Mouse (Mus musculus) heart, postnatal 0 days (tissue): ENCODE results near the gene Gm45713. TPM values are rescaled to one million over a fixed set of nuclear protein-coding genes. Genes with fewer than 3 reads are reported as not detected.

Source experiments
- ATAC-seq: fragments of 200-750 bp; cut with Nextera tagmentation; 2 replicates; pipeline ENCODE4 v1.8.0; 2017; ENCODE audit warnings: low read depth, moderate number of reproducible peaks, moderate library complexity; ENCODE audit not compliant: insufficient read depth
- DNase-seq: peaks from one replicate; pipeline ENCODE4 v3.0.0-alpha.2; 2016; ENCODE audit warnings: low spot score
- H3K27ac ChIP-seq: fragments of 300-500 bp; sonication (generic); 2 replicates; pipeline ENCODE4 v1.5.1; 2014; ENCODE audit warnings: low read depth, mild to moderate bottlenecking
- H3K27me3 ChIP-seq: fragments of 300-500 bp; sonication (generic); 2 replicates; pipeline ENCODE4 v1.6.1; 2014; ENCODE audit warnings: low read length, mixed read lengths; ENCODE audit not compliant: control insufficient read depth, insufficient read depth
- H3K36me3 ChIP-seq: fragments of 300-500 bp; sonication (generic); replicated peaks from 2 replicates; pipeline ENCODE4 v1.6.1; 2014; ENCODE audit warnings: low read length, mixed read lengths; ENCODE audit not compliant: control insufficient read depth, insufficient read depth
- H3K4me1 ChIP-seq: fragments of 300-500 bp; sonication (generic); 2 replicates; pipeline ENCODE4 v1.6.1; 2014; ENCODE audit warnings: antibody characterized with exemption; ENCODE audit not compliant: control insufficient read depth, insufficient read depth
- H3K4me2 ChIP-seq: fragments of 300-500 bp; sonication (generic); 2 replicates; pipeline ENCODE4 v1.6.1; 2014; ENCODE audit warnings: low read depth, mild to moderate bottlenecking, low read length, moderate library complexity
- H3K4me3 ChIP-seq: fragments of 300-500 bp; sonication (generic); 2 replicates; pipeline ENCODE4 v1.5.1; 2014; ENCODE audit warnings: low read depth, low read length
- H3K9ac ChIP-seq: fragments of 300-500 bp; sonication (generic); replicated peaks from 2 replicates; pipeline ENCODE4 v1.6.1; 2014; ENCODE audit warnings: low read depth, low read length, mixed read lengths
- H3K9me3 ChIP-seq: fragments of 300-500 bp; sonication (generic); replicated peaks from 2 replicates; pipeline ENCODE4 v1.6.1; 2016; ENCODE audit warnings: low read length; ENCODE audit not compliant: control insufficient read depth
- CTCF ChIP-seq: IDR thresholded peaks from 2 replicates; pipeline ENCODE4 v1.5.1; 2016; ENCODE audit warnings: antibody characterized with exemption, control low read depth, low read depth
- EP300 ChIP-seq: IDR thresholded peaks from 2 replicates; pipeline ENCODE4 v1.6.1; 2016; ENCODE audit warnings: antibody characterized with exemption, low read depth
- WGBS: fragments of 180-500 bp; shearing (Covaris S2); extraction: QIAGEN DNeasy Blood & Tissue Kit; methylation state at CpG from one replicate; pipeline ENCODE4 v1.1.7; 2014; 5-methylcytosine and 5-hydroxymethylcytosine counted together
- polyA plus RNA-seq: library from polyadenylated mRNA; unstranded; fragments of >200 nt; fragmentation: Nextera tagmentation; extraction: Ambion mirVana; gene quantifications from 2 replicates; pipeline ENCODE4 v1.2.1, GENCODE M21; 2015
- total RNA-seq: library from RNA; depleted of rRNA; stranded (reverse); fragments of >200 nt; gene quantifications from 2 replicates; pipeline ENCODE4 v1.2.3, GENCODE M21; 2014; ENCODE audit warnings: low replicate concordance

Gene Gm45713
- total and polyA plus RNA-seq, 2 experiments from 2014 or later = 0.19 to 0.78 TPM

- ATAC-seq = no peak
- no peaks in the 10 kb centered on the region for H3K9me3 ChIP-seq
- 0 out of 2 replicates have a peak, but pooled peaks cover 7% of the 10 kb centered on the region for H3K4me1 ChIP-seq
- no peaks in the 10 kb centered on the region for H3K27me3 ChIP-seq
- WGBS = 74% methylated on average over 6 of the region's 6 CpGs
- no peak for TF ChIP-seq EP300
- no peak overlapping the region for H3K4me2 ChIP-seq
- DNase-seq = no peak
- no peak overlapping the region for H3K4me3 ChIP-seq
- no peak overlapping the region for H3K9ac ChIP-seq
- peaks cover 11% of the 10 kb centered on the region; the same call in 1 of the 2 replicates for H3K36me3 ChIP-seq
- no peak overlapping the region for H3K27ac ChIP-seq
These were observed 13.5 kb upstream of the Gm45713 start for GRCm38 (mm10) chr7:45149545-45149944.

GRCm38 (mm10) chr7:45148534-45149098 is 12.6 kb upstream of the Gm45713 start:
- DNase-seq = no peak
- no peak overlapping the region for H3K27ac ChIP-seq

DNA sequence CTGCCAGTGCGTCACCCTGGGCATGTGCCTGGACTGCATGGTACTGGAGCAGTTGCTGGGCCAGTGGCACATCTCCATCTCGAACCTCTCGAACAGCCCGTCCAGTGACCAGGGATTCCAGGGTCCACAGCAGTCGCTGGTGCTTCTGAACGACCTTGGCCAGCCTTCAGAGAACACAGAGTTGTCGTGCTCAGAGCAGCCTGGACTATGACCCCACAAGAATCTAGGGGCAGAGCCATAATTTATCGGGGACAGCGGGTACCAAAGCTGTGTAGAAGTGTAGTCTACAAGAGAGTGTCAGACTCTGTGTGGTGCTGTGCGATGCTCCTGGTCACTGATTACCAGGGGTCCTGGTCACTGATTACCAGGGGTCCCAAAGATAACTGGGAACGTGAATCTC is 11.9 kb upstream of the Gm45713 start:
- H3K9me3 ChIP-seq = no peaks in the 10 kb centered on the region
- H3K27ac ChIP-seq = no peak overlapping the region
- no peak for DNase-seq
- TF ChIP-seq CTCF (no peak), EP300 (no peak)
- peaks cover 18% of the 10 kb centered on the region for H3K36me3 ChIP-seq
- ATAC-seq = no peak
- H3K4me1 ChIP-seq = no peaks in the 10 kb centered on the region
- H3K27me3 ChIP-seq = no peaks in the 10 kb centered on the region
- 72% methylated on average over 11 of the region's 11 CpGs for WGBS
- no peak overlapping the region for H3K4me2 ChIP-seq
- no peak overlapping the region for H3K4me3 ChIP-seq
- H3K9ac ChIP-seq = no peak overlapping the region

More at GRCm38 (mm10) chr7:45148534-45149098, 12.6 kb upstream of the Gm45713 start:
- no peak for TF ChIP-seq EP300
- TF ChIP-seq CTCF = no peak
- H3K9ac ChIP-seq = no peak overlapping the region
- ATAC-seq = no peak
- WGBS = 31% methylated on average over 4 of the region's 4 CpGs
- H3K9me3 ChIP-seq = no peaks in the 10 kb centered on the region
- 0 out of 2 replicates have a peak, but pooled peaks cover 5% of the 10 kb centered on the region for H3K4me1 ChIP-seq
- H3K36me3 ChIP-seq = peaks cover 18% of the 10 kb centered on the region
- H3K4me2 ChIP-seq = no peak overlapping the region
- H3K4me3 ChIP-seq = no peak overlapping the region
- H3K27me3 ChIP-seq = no peaks in the 10 kb centered on the region

- DNase-seq = no peak
These were observed 11.2 kb upstream of the Gm45713 start for GRCm38 (mm10) chr7:45147267-45147666.

DNA sequence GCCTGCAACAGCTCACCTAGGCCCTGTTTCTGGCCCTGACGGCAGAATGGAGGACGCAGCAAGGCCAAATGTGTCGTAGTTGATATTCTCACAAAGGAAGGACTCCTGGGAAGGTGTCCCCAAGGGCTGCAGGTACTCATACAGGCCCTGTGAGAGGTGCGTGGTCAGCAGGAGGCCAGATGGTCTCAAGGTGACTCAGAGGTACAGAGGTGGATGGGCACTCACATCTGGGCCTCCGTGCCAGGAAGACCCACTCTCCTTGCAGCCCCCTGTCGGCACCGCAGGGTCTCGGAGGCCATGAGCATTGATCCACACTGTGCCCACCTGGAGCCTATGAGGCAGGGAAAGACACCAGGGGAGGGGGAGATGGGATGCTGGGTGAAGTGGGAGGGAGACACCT is 9.4 kb upstream of the Gm45713 start:
- Histone ChIP-seq H3K4me1 (no peaks in the 10 kb centered on the region), H3K36me3 (peaks cover 22% of the 10 kb centered on the region), H3K4me3 (no peak overlapping the region), H3K4me2 (no peak overlapping the region), H3K27me3 (no peaks in the 10 kb centered on the region), H3K27ac (no peak overlapping the region), H3K9me3 (no peaks in the 10 kb centered on the region), H3K9ac (no peak overlapping the region)
- WGBS = 94% methylated on average over 8 of the region's 8 CpGs
- no peak for TF ChIP-seq EP300
- TF ChIP-seq CTCF = no peak
- ATAC-seq (no peak), DNase-seq (no peak)

More at GRCm38 (mm10) chr7:45147267-45147666, 11.2 kb upstream of the Gm45713 start:
- Histone ChIP-seq H3K4me2 (no peak overlapping the region), H3K9ac (no peak overlapping the region), H3K27ac (no peak overlapping the region), H3K36me3 (peaks cover 22% of the 10 kb centered on the region), H3K4me1 (no peaks in the 10 kb centered on the region), H3K27me3 (no peaks in the 10 kb centered on the region), H3K4me3 (no peak overlapping the region), H3K9me3 (no peaks in the 10 kb centered on the region)
- 82% methylated on average over 11 of the region's 11 CpGs for WGBS
- TF ChIP-seq EP300 = no peak
- TF ChIP-seq CTCF = no peak
- no peak for ATAC-seq
